Mouse (Mus musculus): Measurements from ENCODE around the gene Sync.

- TF ChIP-seq GABPA (IDR thresholded peaks at IDR 0.05; ENCODE audit: low read depth, low read length) (no peak), NRF1 (IDR thresholded peaks at IDR 0.05; ENCODE audit: insufficient read depth, low read depth, low read length, poor library complexity, severe bottlenecking) (no peak), SIN3A (IDR thresholded peaks at IDR 0.05; ENCODE audit: low read length) (no peak), POLR2A (IDR thresholded peaks at IDR 0.05; ENCODE audit: control insufficient read depth in 1 of 2, insufficient read depth in 1 of 2, low read depth in 1 of 2, low read length in 2 of 2, poor library complexity in 1 of 2) (no peak), CTCF (IDR thresholded peaks at IDR 0.05 in 2 of 3, conservative IDR thresholded peaks at IDR 0.05 in 1 of 3; ENCODE audit: control insufficient read depth in 1 of 3, insufficient read depth in 1 of 3, low read depth in 2 of 3, low read length in 3 of 3, poor library complexity in 1 of 3, severe bottlenecking in 1 of 3) (no peak), MAZ (IDR thresholded peaks at IDR 0.05; ENCODE audit: low read depth, low read length) (no peak), POLR2AphosphoS2 (IDR thresholded peaks at IDR 0.05; ENCODE audit: low read length) (no peak), TBP (IDR thresholded peaks at IDR 0.05; ENCODE audit: low read depth, low read length) (no peak), ZMIZ1 (IDR thresholded peaks at IDR 0.05; ENCODE audit: low read depth, low read length) (no peak), RCOR1 (IDR thresholded peaks at IDR 0.05; ENCODE audit: low read depth, low read length) (no peak), USF1 (IDR thresholded peaks at IDR 0.05; ENCODE audit: low read depth, low read length) (no peak)
Observed at GRCm38 (mm10) chr4:129259101-129259500, 28.3 kb upstream of the Sync start.

Data from MEL (cell line).